Mouse (Mus musculus): Measurements from ENCODE around the gene Kera.
A peak's percentile ranks its signal among the peaks of the same experiment; 100 is the strongest.

Gene Kera

DNA sequence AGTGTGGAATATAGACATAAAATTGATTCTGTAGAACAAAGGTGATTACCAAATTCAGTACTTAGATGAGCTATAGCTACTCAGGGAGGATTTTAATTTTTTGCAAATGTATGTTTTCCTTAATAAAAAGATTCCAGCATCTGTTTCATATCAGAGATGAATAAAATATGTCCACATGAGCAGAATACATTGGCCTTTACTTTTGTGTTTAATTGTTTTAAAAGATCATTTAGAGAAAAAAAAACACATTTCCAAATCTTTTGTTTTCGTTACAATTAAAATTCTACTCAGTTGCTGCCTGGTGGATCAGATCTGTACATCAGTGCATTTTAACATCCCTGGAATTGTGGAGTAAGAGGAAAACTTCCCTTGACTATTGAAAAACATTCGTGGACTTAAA lies at the start of gene Kera:
Gene Kera (plus strand): TSS at position 301 of the 400 bp plus-strand sequence.
- no peak for DNase-seq

DNA sequence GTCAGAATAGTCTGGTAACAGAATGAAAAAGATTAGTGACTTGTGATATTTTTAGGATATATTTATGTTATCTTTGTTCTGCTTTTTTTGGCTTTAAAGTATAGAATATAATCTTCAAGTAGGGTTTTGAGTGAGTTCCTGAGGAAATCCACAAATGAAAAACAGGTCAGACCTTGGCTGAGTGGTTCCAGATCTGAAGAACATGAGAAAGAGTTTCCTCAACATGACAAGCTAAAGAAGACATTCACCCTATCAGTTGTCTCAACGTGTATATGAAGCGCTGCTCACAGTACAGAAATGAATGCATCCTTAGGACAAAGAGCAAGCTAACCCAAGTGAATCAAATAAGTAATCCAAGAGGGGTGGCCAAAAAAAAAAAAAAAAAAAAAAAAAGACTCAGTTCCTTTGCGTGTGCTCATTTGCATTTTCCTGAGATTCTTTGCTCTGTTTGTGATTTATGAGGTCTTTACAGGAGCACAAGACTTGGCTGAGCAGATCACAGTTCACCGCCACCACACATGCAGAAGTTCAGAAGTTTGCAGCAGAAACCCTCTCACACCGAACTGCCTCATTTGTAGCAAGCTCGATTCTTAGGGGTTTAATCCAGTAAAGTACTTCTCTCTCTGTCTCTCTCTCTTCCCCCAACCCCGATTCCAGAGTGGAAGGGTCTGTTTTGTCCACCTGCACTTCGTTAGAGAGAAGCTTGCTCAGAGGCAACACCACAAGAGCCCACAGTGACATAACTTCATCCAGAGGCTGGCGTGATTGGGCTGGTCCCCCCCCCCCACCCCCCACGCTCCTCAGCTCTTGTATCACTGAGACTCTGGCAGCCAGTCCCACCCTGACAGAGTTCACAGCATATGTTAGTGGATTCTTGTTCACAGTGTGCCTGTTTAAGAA lies 41.5 kb upstream of the Kera start, which contains the start of gene Lum:
Gene Lum (plus strand): TSS at position 172 of the 900 bp plus-strand sequence.
- DNase-seq = peak in 1 of 2 experiments; percentile 14

- peak; percentile 25 to 33 for DNase-seq
These were observed 39.1 kb upstream of the Kera start for GRCm38 (mm10) chr10:97567489-97568135.

GRCm38 (mm10) chr10:97582543-97583231 lies 24.0 kb upstream of the Kera start:
- peak; percentile 80 to 83 for DNase-seq

DNA sequence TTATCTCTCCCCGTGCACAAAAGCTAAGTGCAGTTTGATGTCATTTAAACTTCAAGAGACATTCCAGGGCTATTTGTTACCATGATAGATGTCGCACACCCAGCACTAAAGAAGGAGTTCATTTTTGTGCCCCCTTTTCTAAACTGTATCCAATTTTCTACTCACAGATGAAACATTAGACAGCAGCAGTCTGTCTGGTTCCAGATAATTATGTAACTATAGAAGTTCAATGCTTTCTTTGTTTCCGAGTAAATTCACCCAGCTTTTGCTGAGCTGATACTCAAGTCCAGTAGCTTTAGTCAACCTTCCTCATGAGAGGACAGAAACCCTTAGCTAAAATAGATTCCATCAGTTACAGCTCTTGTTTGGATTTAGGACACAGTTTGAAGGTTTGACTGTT lies 22.5 kb upstream of the Kera start:
- DNase-seq = no peak

DNA sequence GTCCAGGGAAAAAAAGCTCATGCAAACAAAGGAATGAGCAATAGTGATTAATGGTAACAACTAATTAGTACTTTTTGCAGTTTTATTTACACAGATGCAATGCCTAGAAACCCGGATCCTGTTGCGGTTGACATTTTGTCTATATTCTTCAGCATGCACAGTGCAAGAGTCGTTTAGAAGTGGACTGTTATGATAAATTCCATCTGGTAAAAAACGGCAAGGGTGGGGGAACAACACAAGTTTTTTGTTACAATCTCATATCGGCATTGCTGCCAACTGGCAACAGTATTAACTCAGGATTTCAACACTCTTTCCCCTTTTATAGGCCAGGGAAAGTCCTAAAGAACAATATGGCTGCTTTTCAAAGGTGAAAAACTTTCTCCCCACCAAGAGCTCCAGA lies 19.5 kb upstream of the Kera start:
- no peak for DNase-seq

- DNase-seq = no peak
These were observed 17.1 kb upstream of the Kera start for GRCm38 (mm10) chr10:97589574-97589973.

DNA sequence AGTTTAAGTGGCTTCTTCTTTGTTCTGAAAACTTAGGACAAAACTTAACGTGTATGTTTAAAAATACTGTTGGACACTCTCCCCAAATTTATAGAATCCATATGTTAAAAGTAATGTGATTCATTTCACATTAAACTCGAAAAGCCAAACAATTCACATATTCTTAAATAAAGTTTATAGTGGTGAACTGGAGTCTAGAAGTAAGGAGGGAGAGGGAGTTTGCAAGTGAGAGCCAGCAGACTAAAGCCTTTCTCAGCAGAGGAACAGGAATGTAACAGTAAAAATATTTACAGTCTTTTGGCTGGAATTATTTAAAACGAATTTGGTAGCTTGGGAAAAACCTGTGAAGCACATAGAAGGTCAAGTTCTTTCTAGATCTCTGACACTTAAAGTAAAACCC lies 15.6 kb upstream of the Kera start:
- no peak for DNase-seq

- DNase-seq = no peak
These were observed 15.0 kb upstream of the Kera start for GRCm38 (mm10) chr10:97591685-97592084.

DNA sequence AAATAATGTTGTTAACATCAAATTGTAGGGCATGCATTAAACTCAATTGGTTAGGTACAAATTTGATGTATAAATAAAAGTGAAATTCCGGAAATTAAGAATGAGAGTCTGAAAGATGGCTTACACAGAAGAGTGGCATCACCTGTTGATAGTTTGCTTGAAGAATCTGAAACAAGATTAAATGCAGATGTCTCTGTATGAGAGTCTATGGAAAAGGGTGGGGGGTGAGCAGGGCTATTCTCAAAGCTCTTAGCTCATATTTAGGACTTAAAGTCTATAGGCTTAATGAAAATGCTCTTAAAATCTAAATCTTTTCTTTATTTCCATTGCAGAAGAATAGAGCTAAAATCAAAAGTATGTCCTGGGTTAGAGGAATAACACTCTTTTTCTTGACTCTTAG lies 11.0 kb upstream of the Kera start:
- DNase-seq = no peak

- no peak for DNase-seq
These were observed 4.9 kb upstream of the Kera start for GRCm38 (mm10) chr10:97601744-97602143.

- peak; percentile 75 to 82 for DNase-seq
These were observed 3.4 kb upstream of the Kera start for GRCm38 (mm10) chr10:97603256-97603655.

- no peak for DNase-seq
These were observed 15.6 kb downstream of the Kera start for GRCm38 (mm10) chr10:97622328-97622727.

DNA sequence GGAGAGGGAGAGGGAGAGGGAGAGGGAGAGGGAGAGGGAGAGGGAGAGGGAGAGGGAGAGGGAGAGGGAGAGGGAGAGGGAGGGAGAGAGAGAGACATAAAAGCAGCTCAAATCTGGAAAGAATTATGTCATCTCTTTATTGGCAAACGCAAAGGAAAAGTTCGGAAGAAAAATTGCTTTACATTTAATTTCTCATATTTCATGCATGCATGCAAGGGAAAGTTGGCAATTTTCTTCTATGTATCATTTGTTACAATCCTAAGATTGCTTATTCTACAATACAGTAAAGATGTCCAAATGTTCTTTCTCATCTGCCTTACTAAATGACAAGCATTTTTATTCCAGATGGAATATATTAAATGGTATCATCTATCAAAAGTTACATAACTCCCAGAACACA lies 17.7 kb downstream of the Kera start:
- DNase-seq = no peak

DNA sequence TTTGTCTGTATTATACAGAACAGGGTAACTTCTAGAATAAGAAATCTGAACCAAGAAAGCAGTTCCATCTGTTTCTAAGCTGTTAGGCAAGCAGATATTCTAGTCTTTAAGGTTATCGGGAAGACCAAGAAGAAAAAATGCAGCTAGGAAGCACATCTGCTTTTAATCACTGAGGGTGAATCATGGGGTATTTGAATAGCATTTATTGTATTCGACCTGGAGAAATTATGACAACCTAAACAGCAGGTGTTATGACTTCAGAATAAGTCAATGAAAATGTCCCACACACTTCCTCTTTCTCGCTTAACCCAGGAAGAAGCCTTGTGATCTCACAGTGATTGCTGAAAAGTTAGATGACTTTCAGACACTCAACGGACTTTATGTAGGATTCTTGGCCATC lies 18.4 kb downstream of the Kera start:
- no peak for DNase-seq

- no peak for DNase-seq
These were observed 19.9 kb downstream of the Kera start for GRCm38 (mm10) chr10:97626543-97626942.

GRCm38 (mm10) chr10:97631061-97631460 lies 24.4 kb downstream of the Kera start:
- no peak for DNase-seq

DNA sequence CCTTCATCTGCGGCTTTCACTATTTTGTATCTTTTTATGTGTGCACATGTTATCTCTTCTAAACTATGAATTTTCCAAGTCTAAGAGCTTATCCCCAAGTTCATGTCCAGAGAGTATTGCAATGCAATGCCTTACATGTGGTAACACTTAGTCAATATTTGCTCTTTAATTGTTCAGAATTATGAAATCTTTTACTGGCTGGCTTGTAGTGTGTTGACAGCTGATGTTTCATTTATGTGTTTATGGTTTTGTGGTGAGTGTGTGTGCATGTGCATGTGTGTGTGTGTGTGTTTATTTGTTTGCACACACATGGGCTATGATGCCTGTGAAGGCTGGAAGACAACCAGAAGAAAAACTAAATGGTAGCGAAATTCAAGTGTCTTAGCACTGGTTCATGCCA lies 35.2 kb downstream of the Kera start:
- DNase-seq = no peak

DNA sequence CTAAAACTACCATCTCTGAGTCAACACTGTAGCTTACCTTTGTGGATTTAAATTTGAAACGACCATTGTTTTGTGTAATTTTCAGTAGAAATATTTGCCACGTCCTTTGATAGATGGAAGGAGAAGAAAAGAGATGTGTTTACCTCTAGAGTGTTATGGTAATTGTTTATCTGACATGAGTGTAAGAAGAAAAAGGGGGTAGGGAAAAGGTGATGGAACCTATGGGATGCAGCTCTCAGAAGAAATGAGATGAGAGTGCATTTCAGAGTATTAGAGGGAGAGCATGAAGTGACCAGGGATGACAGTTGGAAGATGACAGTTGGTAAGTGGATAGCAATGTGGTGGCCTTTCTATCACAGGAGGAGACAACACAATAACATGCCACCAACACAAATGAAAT lies 37.1 kb downstream of the Kera start, which contains the start of gene Epyc:
Gene Epyc (plus strand): TSS at position 301 of the 400 bp plus-strand sequence.
- no peak for DNase-seq

GRCm38 (mm10) chr10:97650334-97650733 lies 43.7 kb downstream of the Kera start:
- DNase-seq = no peak

GRCm38 (mm10) chr10:97659489-97659888 lies 52.8 kb downstream of the Kera start:
- no peak for DNase-seq

All from cerebellum, postnatal 10 days (tissue).